Mouse (Mus musculus): ENCODE results near the gene Tent4a.

The Tent4a gene

GRCm38 (mm10) chr13:69519137-69519536 is 15.3 kb downstream of the Tent4a start:
- DNase-seq (ENCODE audit: low spot score) = no peak

- no peak for DNase-seq (ENCODE audit: low spot score)
Observed at GRCm38 (mm10) chr13:69517445-69517844, 17.0 kb downstream of the Tent4a start.

DNA sequence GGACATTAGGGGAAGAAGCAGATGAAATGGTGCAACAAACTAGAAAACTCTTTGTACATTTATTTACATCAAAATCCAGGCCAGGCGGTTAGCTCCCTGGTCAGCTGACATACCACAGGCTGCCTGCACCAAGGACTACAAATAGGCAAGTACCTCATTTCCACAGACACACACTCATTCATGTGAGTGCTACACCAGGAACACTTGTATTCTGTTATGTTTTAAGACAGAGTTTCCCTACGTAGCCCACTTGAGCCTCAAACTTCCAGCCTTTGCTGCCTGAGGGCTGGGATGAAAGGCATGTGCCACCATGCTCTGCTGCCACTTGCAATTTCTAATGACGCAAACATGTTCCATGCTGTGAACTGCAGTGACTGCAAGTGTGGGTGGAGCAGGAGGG is 19.3 kb downstream of the Tent4a start:
- DNase-seq (ENCODE audit: low spot score) = no peak

GRCm38 (mm10) chr13:69509391-69510244 is 24.8 kb downstream of the Tent4a start:
- DNase-seq (ENCODE audit: low spot score) = peak; percentile 71

GRCm38 (mm10) chr13:69507666-69508065 is 26.8 kb downstream of the Tent4a start:
- no peak for DNase-seq (ENCODE audit: low spot score)

GRCm38 (mm10) chr13:69506341-69507086 is 27.9 kb downstream of the Tent4a start:
- no peak for DNase-seq (ENCODE audit: low spot score)

- DNase-seq (ENCODE audit: low spot score) = no peak
Observed at GRCm38 (mm10) chr13:69502863-69503262, 31.6 kb downstream of the Tent4a start.

DNA sequence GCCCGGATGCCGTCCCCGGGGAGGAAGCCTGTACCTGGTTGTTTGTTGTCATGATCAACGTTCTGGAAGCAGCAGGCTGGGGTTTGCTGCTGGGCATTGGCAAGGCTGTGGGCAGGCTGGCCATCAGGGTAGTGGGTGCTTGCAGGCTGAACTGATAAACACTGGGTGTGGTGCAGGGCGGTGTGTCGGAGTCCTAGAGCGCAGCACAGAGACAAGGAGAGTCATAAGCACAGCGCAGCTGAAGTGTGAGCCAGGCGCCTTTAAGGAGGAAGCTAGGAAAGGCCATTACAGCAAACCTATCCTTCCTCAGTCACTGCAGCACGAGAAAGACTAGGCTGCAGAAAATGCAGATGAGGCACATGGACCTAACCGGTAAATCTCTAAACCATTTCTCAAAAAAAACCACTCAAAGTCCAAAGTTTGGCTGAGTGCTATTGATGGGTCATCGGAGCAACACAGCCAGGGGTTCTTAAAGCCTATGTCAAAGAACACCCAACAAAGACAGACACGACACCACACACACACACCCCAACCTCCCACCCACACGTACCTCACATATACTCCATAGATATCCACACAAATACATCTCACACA is 32.2 kb downstream of the Tent4a start:
- no peak for DNase-seq (ENCODE audit: low spot score)

DNA sequence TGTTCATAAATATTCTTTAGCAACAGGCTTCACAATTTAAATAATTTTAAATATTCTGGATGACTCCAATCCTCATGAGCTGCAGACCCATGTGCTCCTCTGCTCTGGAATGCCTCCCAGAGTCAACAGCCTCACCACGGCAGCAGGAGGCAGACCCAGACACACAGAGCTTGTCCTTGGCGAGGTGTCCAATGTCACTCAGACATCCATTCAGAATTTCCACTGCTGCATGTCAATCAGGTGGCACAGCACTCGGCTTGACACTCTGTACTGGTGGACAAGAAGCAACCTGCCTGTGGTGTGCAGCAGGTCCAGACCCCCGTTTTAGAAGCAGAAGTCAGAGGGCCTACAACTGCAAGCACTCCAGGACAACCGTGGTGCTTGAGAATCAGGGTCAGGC is 36.1 kb downstream of the Tent4a start:
- DNase-seq (ENCODE audit: low spot score) = no peak

DNA sequence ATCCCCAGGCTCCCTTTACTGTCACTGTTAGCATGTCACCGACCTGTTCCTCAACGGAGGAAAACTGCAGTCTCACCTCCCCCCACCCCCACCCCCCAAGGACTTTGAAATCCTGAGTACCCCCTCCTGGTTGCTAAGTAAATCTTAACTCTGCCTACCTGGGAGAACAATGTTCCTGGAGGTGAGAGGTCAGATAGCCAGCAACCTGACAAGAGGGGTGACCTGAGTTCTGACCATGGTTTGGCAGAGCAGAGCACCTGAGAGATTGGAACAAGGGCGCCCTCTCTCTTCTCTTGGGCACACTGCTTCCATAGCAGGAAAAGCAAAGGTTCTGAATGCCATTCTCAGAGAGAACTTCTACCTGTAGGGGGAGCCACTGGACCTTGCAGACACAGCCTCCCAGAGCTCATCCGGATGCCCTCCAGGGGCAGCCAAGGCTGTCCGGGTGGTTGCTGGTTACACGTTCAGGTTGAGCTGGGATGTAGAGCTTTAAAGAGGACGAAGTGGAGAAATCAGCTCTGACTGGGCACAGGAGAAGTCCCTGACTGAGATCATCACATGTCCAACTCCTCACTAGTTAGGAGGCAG is 41.4 kb downstream of the Tent4a start:
- DNase-seq (ENCODE audit: low spot score) = peak; percentile 85

GRCm38 (mm10) chr13:69489777-69490176 is 44.6 kb downstream of the Tent4a start:
- no peak for DNase-seq (ENCODE audit: low spot score)

DNA sequence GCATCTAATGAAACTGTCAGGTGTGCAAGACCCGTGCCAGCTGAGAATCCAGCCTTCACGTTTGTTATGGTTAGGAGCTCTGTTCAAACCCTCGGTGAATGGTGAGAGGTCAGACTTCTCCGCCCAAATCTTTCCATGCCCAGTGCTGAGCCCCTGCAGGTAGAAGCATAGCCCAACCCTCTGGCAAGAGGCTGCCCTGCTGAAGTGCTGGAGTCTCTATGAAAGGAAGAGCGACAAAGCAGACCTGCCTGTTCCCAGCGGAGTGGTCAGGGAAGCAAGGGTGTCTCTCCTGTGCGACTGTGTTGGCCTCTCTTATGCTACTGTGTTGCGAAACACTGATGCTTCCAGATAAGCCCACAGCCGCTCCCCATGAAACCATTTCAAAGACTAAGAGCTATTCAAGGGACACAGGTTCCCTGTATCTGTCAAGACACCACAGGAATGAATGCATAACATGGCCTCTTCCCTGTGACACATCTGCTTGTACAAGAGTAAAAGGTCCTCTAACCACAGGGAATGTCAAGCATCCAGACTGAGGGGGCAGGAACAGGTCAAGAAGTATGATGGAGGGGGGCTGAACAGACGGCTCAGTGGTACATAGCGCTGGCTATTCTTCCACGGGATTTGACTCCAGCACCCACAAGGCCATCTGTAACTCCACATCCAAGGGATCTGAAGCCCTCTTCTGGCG is 45.7 kb downstream of the Tent4a start:
- DNase-seq (ENCODE audit: low spot score) = no peak

DNA sequence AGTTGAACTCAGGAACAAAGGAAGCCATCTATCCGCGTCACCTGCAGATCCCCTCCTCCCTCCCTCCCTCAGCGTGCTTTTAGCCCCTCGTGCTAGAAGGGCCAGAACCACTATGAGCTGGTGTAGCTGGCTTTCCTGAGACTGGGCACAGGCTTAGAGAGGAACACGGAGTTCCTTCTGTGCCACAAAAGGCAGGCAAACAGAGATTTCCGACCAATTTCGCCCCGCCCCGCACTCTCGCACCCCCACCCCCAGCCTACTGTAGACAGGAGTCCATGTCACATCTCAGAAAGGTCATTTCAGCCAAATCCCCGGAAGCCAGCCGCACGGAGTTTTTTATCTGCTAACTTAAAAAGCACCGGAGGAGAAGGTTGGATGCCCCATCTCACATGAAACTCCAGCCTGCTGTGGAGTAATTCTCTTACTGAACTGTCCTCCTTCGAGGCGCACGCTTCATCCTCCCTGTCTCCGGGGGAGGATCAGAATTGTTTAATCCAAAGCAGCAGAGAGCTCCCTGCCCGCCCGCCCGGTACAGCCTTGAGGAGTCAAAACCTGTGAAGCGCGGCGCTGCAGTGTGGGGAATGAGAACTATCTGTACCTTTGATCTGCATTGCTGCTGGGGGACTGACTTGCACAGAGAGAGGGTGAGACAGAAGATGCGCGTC is 46.7 kb downstream of the Tent4a start:
- DNase-seq (ENCODE audit: low spot score) = peak; percentile 31

DNA sequence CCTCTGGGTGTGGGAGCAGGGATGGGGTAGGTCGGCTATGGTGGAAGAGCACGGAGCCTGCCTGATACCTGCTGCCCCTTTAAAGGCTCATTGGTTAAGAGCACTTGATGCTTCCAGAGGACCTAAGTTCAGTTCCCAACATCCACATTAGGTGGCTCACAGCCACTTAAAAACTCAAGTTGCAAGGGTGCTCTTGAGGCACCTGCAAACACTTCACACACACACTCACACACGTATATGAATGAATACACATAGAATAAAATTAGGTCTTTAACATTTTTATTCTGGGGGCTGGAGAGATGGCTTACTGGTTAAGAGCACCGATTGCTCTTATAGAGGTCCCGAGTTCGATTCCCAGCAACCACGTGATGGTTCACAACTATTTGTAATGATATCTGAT is 47.3 kb downstream of the Tent4a start:
- DNase-seq (ENCODE audit: low spot score) = no peak

DNA sequence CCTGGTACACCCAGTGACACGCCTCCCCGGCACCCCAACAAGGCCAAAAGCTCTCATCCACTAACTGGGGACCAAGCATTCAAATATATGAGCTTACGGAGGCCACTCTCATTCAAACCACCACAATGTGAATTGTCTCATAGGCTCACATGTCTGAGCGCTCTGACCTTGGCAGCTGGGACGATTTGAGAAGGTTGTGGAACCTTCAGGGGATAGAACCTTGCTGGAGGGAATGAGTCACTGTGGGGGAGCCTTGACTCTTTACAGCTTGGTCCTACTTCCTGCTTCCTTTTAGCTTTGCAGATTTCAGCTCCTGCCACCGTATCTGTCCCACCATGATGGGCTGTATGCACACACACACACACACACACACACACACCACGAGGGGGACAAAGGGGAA is 48.6 kb downstream of the Tent4a start:
- no peak for DNase-seq (ENCODE audit: low spot score)

- DNase-seq (ENCODE audit: low spot score) = peak; percentile 71
Observed at GRCm38 (mm10) chr13:69485326-69485725, 49.1 kb downstream of the Tent4a start.

GRCm38 (mm10) chr13:69482751-69483150 is 51.7 kb downstream of the Tent4a start:
- DNase-seq (ENCODE audit: low spot score) = peak; percentile 18

DNA sequence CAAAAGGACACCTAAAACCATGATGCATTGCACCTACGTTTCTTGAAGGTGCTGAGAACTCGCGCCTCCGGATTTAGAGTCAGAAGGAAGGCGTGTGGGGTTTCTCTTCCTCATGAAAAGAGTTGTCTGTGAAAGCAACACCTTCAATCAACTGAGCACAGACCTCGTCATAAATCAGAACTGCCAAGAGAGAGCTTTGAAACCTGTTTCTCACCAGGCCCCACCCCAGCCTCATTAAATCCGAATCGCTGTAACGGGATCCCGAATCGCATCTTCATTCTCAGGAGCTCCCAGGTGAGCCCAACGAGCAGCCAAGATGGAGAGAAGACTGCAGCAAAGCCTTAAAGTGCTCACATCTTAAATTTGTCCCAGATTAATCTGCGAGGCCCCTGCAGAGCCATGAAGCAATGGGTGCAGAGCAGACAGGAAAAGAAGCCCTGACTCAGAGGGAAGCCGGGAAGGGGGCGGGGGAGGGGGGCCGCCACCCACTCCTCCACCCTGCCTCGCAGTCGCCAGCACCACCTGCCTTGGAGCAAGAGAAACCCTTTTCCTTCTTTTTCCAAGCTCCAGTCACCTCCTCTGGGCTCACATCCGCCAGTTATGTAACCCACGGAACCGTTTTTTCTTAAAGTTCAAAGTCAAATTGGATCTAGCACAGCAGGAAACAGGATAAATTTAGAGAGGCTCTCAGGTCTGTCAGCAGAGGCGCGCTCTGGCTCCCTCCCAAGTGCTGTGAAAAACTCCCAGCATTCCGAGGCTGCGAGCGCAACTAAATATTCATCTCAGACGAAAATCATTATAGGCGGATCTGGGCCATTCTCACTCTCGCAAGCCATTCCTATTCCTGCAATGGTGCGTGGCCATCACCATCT is 52.5 kb downstream of the Tent4a start:
- peak; percentile 45 for DNase-seq (ENCODE audit: low spot score)

DNA sequence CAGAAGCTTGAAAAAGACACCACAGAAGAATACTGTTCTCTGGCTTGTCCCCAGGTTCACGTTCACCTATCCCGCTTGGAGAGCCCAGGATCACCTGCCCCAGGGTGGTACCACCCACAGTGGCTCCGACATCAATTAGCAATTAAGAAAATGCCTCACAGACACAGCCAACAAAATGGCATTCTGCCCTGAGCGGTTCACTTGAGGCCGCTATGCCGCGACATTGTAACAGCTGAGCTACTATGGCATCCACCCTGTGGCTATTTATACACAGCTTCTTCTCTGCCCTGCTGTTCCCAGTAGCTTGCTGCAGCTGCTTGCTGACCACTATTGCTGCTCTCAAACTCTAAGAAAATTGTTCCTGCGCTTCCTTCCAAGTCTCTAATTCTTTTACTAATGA is 53.4 kb downstream of the Tent4a start:
- peak; percentile 41 for DNase-seq (ENCODE audit: low spot score)

GRCm38 (mm10) chr13:69479906-69480305 is 54.5 kb downstream of the Tent4a start:
- DNase-seq (ENCODE audit: low spot score) = no peak
